Mouse (Mus musculus) heart, postnatal 0 days (tissue): ENCODE measurements around the gene Lmna.

ENCODE experiments used
- CTCF ChIP-seq: IDR thresholded peaks from 2 replicates; pipeline ENCODE4 v1.5.1; 2016; ENCODE audit warnings: antibody characterized with exemption, control low read depth, low read depth
- EP300 ChIP-seq: IDR thresholded peaks from 2 replicates; pipeline ENCODE4 v1.6.1; 2016; ENCODE audit warnings: antibody characterized with exemption, low read depth

DNA sequence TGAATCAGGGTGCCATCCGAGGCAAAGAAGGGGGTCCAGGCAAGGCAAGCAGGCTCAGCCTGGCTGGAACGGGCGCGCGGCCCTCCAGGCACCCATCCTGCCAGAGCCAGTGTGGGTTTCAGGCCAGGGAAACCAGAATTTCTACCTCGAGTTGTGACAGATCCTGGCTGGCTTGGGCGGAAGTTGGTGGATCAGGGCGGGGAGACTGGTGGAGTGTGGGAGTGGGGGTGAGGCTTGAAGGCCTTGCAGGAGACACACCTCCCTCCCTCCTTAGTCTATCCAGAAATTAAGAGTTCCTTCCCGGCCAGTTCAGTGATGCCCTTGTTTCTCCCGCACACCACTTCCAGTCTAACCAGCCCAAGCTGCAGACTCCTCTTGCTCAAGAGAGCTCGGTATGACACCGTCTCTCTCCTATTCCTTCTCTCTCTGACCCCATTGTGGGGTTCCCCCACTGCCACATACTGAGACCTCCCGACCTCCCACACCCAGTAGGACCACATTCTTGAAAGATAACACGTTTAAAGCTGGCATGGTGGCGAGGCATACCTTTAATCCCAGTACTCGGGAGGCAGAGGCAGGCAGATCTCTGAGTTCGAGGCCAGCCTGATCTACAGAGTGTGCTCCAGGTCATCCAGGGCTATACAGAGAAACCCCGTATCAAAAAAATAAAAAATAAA lies 54.0 kb downstream of the Lmna start:
- TF ChIP-seq CTCF (no peak), EP300 (no peak)
